18 mouse cellular contexts compared by ENCODE assay signal in genomic region chr1:170346266-170346665, GRCm38 (mm10). TPM values are rescaled to one million over a fixed set of nuclear protein-coding genes. Genes with fewer than 3 reads are reported as not detected.
A peak's percentile ranks its signal among the peaks of the same experiment; 100 is the strongest.
DNase-seq lines count a peak whose midpoint lies in the region; ATAC-seq and TF ChIP-seq lines count a peak whose summit lies in the region.
"Had no signal": no experiment of that assay in that cellular context is flagged by ENCODE, and none has a peak within 500 bp of the region (broad histone marks: within the 10 kb centered on the region; RNA-seq: fewer than 3 reads in every experiment).

No protein-coding gene starts in this region.

- DNase-seq in heart, adult 8-10 months (ENCODE audit: low spot score): peak; percentile 3
- peak; percentile 4 to 14 for DNase-seq in heart, postnatal 10 days
- DNase-seq in lung, postnatal 10 days: peak; percentile 56
- no peak for DNase-seq in thymus, postnatal 25 days
- no peak for DNase-seq in adrenal gland, adult 2 months
- DNase-seq: B cell, adult 2 months; cerebellum, adult 11 months; cerebellum, postnatal 25 days; gastrocnemius, postnatal 36 days; thymus, postnatal 14 days had no signal

- no peak overlapping the region for H3K4me2 ChIP-seq in heart, embryonic 11.5 days
- H3K4me2 ChIP-seq: hindbrain, embryonic 14.5 days; limb, embryonic 13.5 days; liver, embryonic 15.5 days had no signal

- no peak for ATAC-seq in heart, embryonic 11.5 days (replicated peaks; ENCODE audit: insufficient number of reproducible peaks, low FRiP score, low TSS enrichment)
- ATAC-seq: intestine, embryonic 16.5 days had no signal

- H3K36me3 ChIP-seq in heart, embryonic 11.5 days (ENCODE audit: control insufficient read depth, insufficient read depth, low read length): no peaks in the 10 kb centered on the region
- H3K36me3 ChIP-seq: limb, embryonic 13.5 days; liver, embryonic 15.5 days had no signal

- no peaks in the 10 kb centered on the region for H3K9me3 ChIP-seq in heart, embryonic 11.5 days (replicated peaks; ENCODE audit: control insufficient read depth, low read length)
- H3K9me3 ChIP-seq: limb, embryonic 13.5 days; liver, embryonic 15.5 days; megakaryocyte, embryonic 14.5 days had no signal

- intact Hi-C loops in heart, postnatal 10 days (cut with DNase I): no loop called here

- no peak overlapping the region for H3K27ac ChIP-seq in heart, embryonic 11.5 days (ENCODE audit: low read depth, low read length)
- H3K27ac ChIP-seq in cortical plate, adult 2 months (ENCODE audit: insufficient read depth, low read length): 0 out of 2 replicates have a peak overlapping the region, but pooled peaks have one; percentile 44
- H3K27ac ChIP-seq: hindbrain, embryonic 14.5 days; limb, embryonic 13.5 days; liver, embryonic 15.5 days had no signal

- TF ChIP-seq CTCF in cortical plate, adult 2 months (IDR thresholded peaks at IDR 0.05; ENCODE audit: extremely low read depth, insufficient read depth, low read length): no peak

- H3K27me3 ChIP-seq in heart, embryonic 11.5 days (ENCODE audit: control insufficient read depth, insufficient read depth, low read length): no peaks in the 10 kb centered on the region
- H3K27me3 ChIP-seq: limb, embryonic 13.5 days; liver, embryonic 15.5 days; megakaryocyte, embryonic 14.5 days had no signal

- no peak overlapping the region for H3K4me3 ChIP-seq in heart, embryonic 11.5 days (ENCODE audit: low read depth, low read length)
- H3K4me3 ChIP-seq in cortical plate, adult 2 months (ENCODE audit: insufficient read depth, low read length): no peak overlapping the region
- H3K4me3 ChIP-seq: limb, embryonic 13.5 days; liver, embryonic 15.5 days; megakaryocyte, embryonic 14.5 days had no signal

- no peaks in the 10 kb centered on the region for H3K4me1 ChIP-seq in heart, embryonic 11.5 days (ENCODE audit: control insufficient read depth, insufficient read depth, low read length)
- peaks cover 3% of the 10 kb centered on the region for H3K4me1 ChIP-seq in cortical plate, adult 2 months (ENCODE audit: control insufficient read depth, insufficient read depth, low read length)
- H3K4me1 ChIP-seq: limb, embryonic 13.5 days; liver, embryonic 15.5 days had no signal

- TF ChIP-seq POLR2A in cortical plate, adult 2 months (IDR thresholded peaks at IDR 0.05; ENCODE audit: extremely low read depth, insufficient read depth, low read length): no peak

- H3K9ac ChIP-seq in heart, embryonic 11.5 days (ENCODE audit: low read depth, low read length): no peak overlapping the region
- H3K9ac ChIP-seq: hindbrain, embryonic 14.5 days; limb, embryonic 13.5 days; liver, embryonic 15.5 days had no signal

- 73% methylated on average over 3 of the region's 3 CpGs for WGBS in heart, embryonic 11.5 days (ENCODE audit: insufficient replicate concordance)

RNA-seq across cellular contexts. Expression of gene Spata46, which starts 37.7 kb away (rescaled TPM):
- not detected for total RNA-seq in heart, adult 8-10 months (2022)
- 2.5 and 3.0 TPM in 2 replicates for polyA plus RNA-seq in heart, embryonic 11.5 days (2014; fragmentation: Nextera tagmentation; extraction: Ambion mirVana)
- polyA plus RNA-seq in cortical plate, adult 2 months (2012; rRNA removed): not detected in 2 replicates
- total RNA-seq in heart, postnatal 10 days (2021): not detected
- not detected for total RNA-seq in adrenal gland, adult 2 months (2021)
- not detected in 2 replicates for polyA plus RNA-seq in adrenal gland, adult 2 months (2012; rRNA removed)
- total RNA-seq: gastrocnemius, postnatal 36 days; midbrain, postnatal 0 days had no signal

RNA-seq across cellular contexts. Expression of gene Gm7694, which starts 40.1 kb away (rescaled TPM):
- total RNA-seq in heart, adult 8-10 months (2022): 10 to 100 TPM; 10.2 to 12.8 (median 11.7) TPM
- 4.8 and 6.6 TPM in 2 replicates for polyA plus RNA-seq in heart, embryonic 11.5 days (2014; fragmentation: Nextera tagmentation; extraction: Ambion mirVana)
- 6.3 and 6.5 TPM in 2 replicates for polyA plus RNA-seq in cortical plate, adult 2 months (2012; rRNA removed)
- 1 to 10 TPM; 7.5 to 8.8 TPM for total RNA-seq in heart, postnatal 10 days (2021)
- total RNA-seq in adrenal gland, adult 2 months (2021): 1 to 10 TPM; 9.5 to 9.6 TPM
- 5.3 and 7.5 TPM in 2 replicates for polyA plus RNA-seq in adrenal gland, adult 2 months (2012; rRNA removed)

Comparison
In these comparisons a context has a peak if more than half of its experiments do, and no peak if none do; other contexts are left out.
1. DNase-seq: peak in heart, adult 8-10 months (single experiment), heart, postnatal 10 days (2 of 2) and lung, postnatal 10 days (single experiment); none in thymus, postnatal 25 days (single experiment) and adrenal gland, adult 2 months (single experiment).